Mouse (Mus musculus): ENCODE data around the gene Rgl1.

- TF ChIP-seq CTCF (IDR thresholded peaks at IDR 0.05; ENCODE audit: low read depth, low read length) (no peak), POLR2A (IDR thresholded peaks at IDR 0.05; ENCODE audit: borderline replicate concordance, low read depth, low read length) (no peak)
Measured at GRCm38 (mm10) chr1:152625651-152626050, 140.5 kb downstream of the Rgl1 start.

Measured in bone marrow macrophage, adult 2 months (primary cell).